Mouse (Mus musculus): Measurements from ENCODE around the gene Tpp2.
A peak's percentile ranks its signal among the peaks of the same experiment; 100 is the strongest.
"Not testable (repeated sequence)": the region's sequence is repeated elsewhere in the genome, so short reads cannot be mapped to it uniquely, and the experiment has no call there.

Gene Tpp2

GRCm38 (mm10) chr1:43933488-43934415, at the start of gene Tpp2:
Tpp2 (plus strand) TSS chr1:43933647.
- DNase-seq (ENCODE audit: low spot score in 2 of 2): peak; percentile 97 to 98

- DNase-seq (ENCODE audit: low spot score in 2 of 2): not testable (repeated sequence)
Observed at GRCm38 (mm10) chr1:43888358-43888757, 45.1 kb upstream of the Tpp2 start.

GRCm38 (mm10) chr1:43895742-43896141, 37.7 kb upstream of the Tpp2 start:
- no peak for DNase-seq (ENCODE audit: low spot score in 2 of 2)

GRCm38 (mm10) chr1:43897131-43897530, 36.3 kb upstream of the Tpp2 start:
- DNase-seq (ENCODE audit: low spot score in 2 of 2): no peak

GRCm38 (mm10) chr1:43897987-43898386, 35.5 kb upstream of the Tpp2 start:
- DNase-seq (ENCODE audit: low spot score in 2 of 2): no peak

GRCm38 (mm10) chr1:43898991-43899714, 34.3 kb upstream of the Tpp2 start:
- peak; percentile 11 to 80 for DNase-seq (ENCODE audit: low spot score in 2 of 2)

GRCm38 (mm10) chr1:43902417-43902816, 31.0 kb upstream of the Tpp2 start:
- no peak for DNase-seq (ENCODE audit: low spot score in 2 of 2)

GRCm38 (mm10) chr1:43902855-43903254, 30.6 kb upstream of the Tpp2 start:
- no peak for DNase-seq (ENCODE audit: low spot score in 2 of 2)

- DNase-seq (ENCODE audit: low spot score in 2 of 2): no peak
Observed at GRCm38 (mm10) chr1:43915428-43915827, 18.0 kb upstream of the Tpp2 start.

- DNase-seq (ENCODE audit: low spot score in 2 of 2): no peak
Observed at GRCm38 (mm10) chr1:43916854-43917253, 16.6 kb upstream of the Tpp2 start.

- no peak for DNase-seq (ENCODE audit: low spot score in 2 of 2)
Observed at GRCm38 (mm10) chr1:43934416-43934810, 966 bp downstream of the Tpp2 start.

- DNase-seq (ENCODE audit: low spot score in 2 of 2): no peak
Observed at GRCm38 (mm10) chr1:43939310-43939709, 5.9 kb downstream of the Tpp2 start.

GRCm38 (mm10) chr1:43941476-43942217, 8.2 kb downstream of the Tpp2 start:
- no peak for DNase-seq (ENCODE audit: low spot score in 2 of 2)

GRCm38 (mm10) chr1:43942814-43943213, 9.4 kb downstream of the Tpp2 start:
- no peak for DNase-seq (ENCODE audit: low spot score in 2 of 2)

GRCm38 (mm10) chr1:43953679-43954078, 20.2 kb downstream of the Tpp2 start:
- DNase-seq (ENCODE audit: low spot score in 2 of 2): no peak

- no peak for DNase-seq (ENCODE audit: low spot score in 2 of 2)
Observed at GRCm38 (mm10) chr1:43964381-43964780, 30.9 kb downstream of the Tpp2 start.

GRCm38 (mm10) chr1:43966756-43967155, 33.3 kb downstream of the Tpp2 start:
- DNase-seq (ENCODE audit: low spot score in 2 of 2): no peak

- no peak for DNase-seq (ENCODE audit: low spot score in 2 of 2)
Observed at GRCm38 (mm10) chr1:43969361-43969760, 35.9 kb downstream of the Tpp2 start.

GRCm38 (mm10) chr1:43971089-43971488, 37.6 kb downstream of the Tpp2 start:
- no peak for DNase-seq (ENCODE audit: low spot score in 2 of 2)

GRCm38 (mm10) chr1:43996914-43997589, 63.6 kb downstream of the Tpp2 start:
- DNase-seq (ENCODE audit: low spot score in 2 of 2): no peak

GRCm38 (mm10) chr1:44004513-44004912, 71.1 kb downstream of the Tpp2 start:
- no peak for DNase-seq (ENCODE audit: low spot score in 2 of 2)

- no peak for DNase-seq (ENCODE audit: low spot score in 2 of 2)
Observed at GRCm38 (mm10) chr1:44015556-44015955, 82.1 kb downstream of the Tpp2 start.
